Mouse (Mus musculus): ENCODE results near the gene Eya2.

Eya2 gene

GRCm38 (mm10) chr2:165716688-165717087, 121.9 kb downstream of the Eya2 start:
- no peak for DNase-seq (ENCODE audit: low spot score in 2 of 2)

GRCm38 (mm10) chr2:165717182-165718176, 122.6 kb downstream of the Eya2 start:
- no peak for DNase-seq (ENCODE audit: low spot score in 2 of 2)

DNA sequence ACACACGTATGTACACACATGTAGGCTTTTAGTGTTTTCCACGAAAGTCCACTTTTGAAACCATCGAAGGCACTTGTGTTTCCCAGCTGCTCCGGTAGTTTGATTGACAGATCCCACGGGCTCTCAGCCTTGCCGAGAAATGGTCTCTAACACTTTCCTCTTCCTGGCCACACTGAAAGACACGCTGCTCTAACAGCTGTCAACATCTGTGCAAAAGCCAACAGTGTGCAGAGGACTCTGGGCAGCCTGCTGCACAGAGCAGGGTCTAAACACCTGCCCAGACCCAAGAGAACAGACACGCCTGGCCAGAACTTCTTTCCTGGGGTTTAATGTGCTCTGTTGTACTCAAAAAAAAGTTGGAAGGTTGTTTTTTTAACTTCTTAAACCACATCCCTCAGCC, 124.5 kb downstream of the Eya2 start:
- no peak for DNase-seq (ENCODE audit: low spot score in 2 of 2)

DNA sequence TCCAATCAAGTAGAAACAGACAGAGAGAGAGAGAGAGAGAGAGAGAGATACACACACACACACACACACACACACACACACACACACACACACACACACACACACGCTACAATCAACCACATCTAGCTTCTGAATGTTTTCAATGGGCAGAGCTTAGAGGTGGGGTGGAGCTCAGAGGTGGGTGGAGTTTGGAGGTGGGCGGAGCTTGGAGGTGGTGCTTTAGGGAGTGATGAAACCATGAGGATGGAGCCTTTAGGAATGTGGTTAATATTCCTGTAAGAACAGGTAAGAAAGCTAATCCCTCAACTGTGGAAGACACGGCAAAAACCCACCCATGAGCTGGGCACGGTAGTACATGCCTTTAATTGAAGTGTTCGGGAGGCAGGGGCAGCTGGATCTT, 127.1 kb downstream of the Eya2 start:
- no peak for DNase-seq (ENCODE audit: low spot score in 2 of 2)

DNA sequence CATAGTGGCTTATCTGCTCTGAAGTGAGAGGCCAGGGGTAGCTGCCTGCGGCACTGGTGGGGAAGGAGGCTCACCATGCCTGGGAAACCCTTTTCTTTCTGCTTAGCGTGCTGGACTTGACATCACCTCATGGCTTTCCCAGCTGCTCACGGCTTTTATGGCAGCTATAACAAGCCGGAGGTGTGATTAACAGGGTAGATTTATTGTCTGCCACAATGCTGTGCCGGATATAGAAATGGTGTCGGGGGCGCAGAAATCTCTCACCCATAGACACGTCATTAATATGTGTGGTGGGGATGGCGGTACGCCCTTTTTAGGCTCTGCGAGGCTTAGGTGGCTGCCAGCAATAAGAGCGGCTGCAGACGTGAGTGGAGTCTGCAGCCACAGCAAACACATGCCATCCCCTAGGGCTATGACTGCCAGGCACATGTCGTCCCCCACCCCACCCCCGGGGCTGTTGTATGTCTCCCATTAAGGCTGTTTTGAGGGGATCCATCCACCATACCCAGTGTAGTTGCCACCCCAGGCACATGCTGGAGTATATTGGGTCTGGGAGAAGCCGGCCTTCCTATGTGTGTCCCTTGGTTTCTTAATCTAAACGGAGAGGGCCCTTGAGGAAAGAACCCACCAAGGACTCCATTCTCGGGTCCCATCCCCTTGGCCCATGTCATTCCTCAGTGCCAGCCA, 137.9 kb downstream of the Eya2 start:
- DNase-seq (ENCODE audit: low spot score in 2 of 2), result no peak

DNA sequence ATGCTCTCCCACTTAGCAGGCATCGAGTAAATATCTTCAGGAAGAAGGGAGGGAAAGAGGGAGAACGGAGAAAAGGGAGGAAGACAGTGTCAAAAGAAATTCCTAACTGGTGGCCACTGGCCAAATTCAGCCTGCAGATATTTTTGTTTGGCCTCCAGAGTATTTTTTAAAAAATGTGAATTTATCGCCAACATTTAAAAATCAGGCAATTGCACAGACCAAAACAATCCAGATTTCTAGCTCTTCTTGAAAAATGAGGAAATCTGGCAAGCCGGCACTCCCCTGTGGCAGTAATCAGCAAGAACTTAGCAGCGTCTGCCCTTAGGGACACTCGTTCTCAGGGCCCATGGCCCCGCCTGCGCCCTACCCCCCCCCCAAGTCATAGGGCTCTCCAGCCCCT, 138.9 kb downstream of the Eya2 start:
- no peak for DNase-seq (ENCODE audit: low spot score in 2 of 2)

DNA sequence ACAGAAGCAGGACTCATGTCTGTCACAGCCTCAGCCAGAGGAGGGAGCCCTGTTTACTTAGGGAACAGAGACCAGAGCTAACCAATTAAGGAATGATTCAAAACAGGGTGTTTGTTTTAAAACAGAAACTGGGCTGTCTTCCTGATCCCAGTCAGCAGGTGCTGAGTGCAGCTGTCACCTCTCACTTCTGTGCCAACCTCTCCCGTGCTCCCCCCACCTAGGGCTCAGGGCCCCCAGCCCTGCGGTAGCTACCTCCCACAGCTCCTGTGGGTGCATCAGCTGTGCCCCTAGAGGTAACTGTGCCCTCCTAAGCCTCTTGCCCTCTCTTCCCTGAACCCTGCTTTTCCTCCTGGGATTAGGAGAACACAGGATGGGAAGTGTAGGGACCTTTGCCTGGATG, 141.5 kb downstream of the Eya2 start:
- DNase-seq (ENCODE audit: low spot score in 2 of 2), result no peak

- no peak for DNase-seq (ENCODE audit: low spot score in 2 of 2)
These were observed 145.5 kb downstream of the Eya2 start for GRCm38 (mm10) chr2:165740381-165740780.

- no peak for DNase-seq (ENCODE audit: low spot score in 2 of 2)
These were observed 146.2 kb downstream of the Eya2 start for GRCm38 (mm10) chr2:165740982-165741381.

DNA sequence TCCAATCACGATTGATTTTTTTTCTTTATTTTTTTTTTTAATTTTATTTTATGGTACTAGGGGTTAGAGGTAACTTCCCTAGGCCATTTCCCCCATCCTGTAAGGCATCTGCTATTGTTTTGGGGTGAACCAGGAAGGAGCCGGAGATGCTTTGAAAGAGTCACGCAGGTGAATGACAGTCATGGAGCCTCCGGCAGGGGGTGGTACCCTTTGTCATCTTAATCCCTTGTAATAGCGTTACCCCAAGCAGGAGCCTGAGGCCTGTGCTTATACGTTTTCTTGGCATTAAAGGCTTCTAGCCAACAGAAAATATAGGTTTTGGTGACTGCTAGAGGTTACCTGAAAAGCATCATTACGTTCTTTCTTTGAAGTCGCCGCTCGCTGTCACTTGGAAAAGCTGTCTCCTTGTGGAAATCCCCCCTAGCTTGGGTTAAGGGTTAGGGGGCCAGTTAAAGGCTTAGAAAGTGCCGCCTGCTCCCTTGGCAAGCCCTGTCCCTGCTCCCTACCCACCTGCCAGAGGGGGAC, 146.8 kb downstream of the Eya2 start:
- no peak for DNase-seq (ENCODE audit: low spot score in 2 of 2)

DNA sequence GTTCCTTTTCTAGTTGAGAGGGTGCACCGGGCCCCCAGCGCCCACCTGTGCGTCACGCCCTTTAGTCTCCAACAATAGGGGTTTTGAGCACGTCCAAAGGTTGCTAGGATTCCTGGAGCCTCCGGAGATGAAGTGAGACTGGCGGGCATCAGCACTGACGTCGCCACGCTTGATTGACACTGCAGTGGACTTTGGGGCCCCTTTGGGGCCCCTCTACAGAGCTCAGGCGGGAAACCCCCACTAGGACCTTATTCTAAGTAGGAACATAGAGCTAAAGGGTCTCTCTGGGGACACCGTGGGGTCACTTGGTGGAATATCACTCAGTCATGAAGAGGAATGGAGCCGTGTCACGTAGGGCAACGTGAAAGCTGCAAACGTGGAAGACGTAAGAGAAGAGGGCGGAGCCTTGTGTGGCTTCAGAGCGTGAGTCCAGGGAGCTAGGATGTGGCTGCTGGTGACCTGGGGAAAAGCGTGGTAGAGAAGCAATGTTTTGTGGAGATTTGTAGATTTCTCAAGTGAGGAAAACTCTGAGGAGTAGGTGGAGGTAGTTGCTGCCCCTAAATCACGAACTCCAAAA, 147.5 kb downstream of the Eya2 start:
- no peak for DNase-seq (ENCODE audit: low spot score in 2 of 2)

DNA sequence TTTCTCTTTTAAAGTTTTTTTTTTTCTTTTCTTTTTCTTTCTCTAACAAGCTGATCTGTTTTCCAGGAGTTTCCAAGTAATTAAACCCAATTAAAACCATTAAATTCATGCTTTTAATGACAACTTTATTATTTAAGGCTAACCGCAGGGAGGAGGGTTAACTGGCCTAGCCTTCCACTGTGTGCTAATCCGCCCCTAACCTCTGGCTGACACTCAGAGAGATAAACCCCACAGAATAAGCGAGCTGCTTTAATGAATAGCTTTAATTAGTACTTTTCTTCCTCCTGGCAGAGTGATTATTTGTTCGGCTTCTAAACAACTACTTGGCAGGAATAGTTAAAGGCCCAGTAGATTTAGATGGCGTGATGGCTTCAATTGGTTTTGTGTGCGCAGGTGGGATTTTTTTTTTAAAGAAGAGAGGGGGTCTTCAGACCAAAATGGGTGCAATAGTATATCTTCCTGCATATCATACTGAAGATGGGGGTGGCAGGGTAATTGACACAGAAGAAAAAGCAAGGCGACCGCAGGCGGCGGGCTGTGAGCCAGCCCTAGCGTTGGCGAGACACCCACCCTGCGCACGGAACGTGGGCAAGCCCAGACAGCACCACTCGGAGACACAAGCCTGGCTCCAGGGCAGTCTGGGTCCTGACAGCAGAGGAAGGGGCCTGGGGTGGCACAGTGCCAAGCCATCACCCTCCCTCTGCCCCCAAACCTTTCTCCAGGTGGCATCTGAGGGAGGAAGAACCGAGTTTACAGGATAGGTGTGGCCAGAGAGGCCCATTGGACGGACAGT, 150.7 kb downstream of the Eya2 start:
- no peak for DNase-seq (ENCODE audit: low spot score in 2 of 2)

DNA sequence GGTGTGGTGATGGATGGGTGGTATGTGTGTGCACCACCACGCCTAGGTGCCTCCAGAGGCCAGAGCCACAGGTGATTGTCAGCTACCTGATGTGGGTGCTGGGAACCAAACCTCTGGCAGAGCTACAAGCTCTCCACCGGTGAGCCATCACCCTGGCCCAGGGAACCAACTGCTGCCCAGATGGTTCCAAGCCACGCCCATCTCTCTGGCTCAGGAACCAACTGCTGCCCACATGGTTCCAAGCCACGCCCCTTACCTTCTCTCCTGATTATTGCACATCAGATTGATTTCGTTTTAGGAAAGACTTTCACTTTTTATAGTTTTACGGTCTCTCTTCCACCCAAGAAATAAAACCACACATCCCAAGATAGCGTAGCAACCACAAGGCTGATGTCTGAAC, 153.1 kb downstream of the Eya2 start:
- DNase-seq (ENCODE audit: low spot score in 2 of 2), result no peak

DNA sequence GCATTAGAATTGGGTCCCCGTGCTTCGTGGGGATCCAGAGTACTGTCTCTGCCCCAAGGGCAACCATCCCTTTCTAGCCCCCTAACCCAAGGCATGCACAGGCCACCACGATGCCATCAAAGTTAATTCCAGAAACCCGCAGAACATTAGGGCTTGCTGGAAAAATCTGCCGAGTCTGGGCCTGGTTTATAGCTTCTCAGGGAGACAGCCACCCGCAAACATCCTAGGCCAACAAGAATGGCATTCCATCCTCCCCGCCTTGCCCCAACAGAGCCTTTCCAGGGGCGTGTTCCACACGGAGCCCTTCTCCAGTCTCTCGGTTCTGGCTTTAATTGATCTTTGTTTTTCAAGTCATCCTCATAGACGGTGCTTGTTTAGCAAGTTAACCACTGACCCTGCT, 153.6 kb downstream of the Eya2 start:
- DNase-seq (ENCODE audit: low spot score in 2 of 2), result no peak

- no peak for DNase-seq (ENCODE audit: low spot score in 2 of 2)
These were observed 156.2 kb downstream of the Eya2 start for GRCm38 (mm10) chr2:165751068-165751467.

DNA sequence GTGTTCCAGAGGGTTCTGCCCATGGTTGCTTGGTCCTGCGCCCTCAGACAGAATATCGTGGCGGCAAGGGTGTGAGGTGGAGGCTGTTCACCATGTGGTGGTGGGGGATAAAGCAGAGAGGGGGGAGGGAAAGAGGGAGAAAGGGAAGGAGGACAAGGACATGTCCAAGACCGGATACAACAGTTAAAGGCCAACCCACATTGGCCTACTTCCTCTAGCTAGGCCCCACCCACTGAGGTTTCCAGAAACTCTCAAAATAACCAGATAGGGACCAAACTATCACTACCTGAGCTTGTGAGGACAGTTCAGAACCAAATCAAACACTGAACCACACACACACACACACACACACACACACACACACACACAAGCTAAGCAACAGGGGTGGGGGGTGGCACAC, 157.9 kb downstream of the Eya2 start:
- DNase-seq (ENCODE audit: low spot score in 2 of 2), result no peak

DNA sequence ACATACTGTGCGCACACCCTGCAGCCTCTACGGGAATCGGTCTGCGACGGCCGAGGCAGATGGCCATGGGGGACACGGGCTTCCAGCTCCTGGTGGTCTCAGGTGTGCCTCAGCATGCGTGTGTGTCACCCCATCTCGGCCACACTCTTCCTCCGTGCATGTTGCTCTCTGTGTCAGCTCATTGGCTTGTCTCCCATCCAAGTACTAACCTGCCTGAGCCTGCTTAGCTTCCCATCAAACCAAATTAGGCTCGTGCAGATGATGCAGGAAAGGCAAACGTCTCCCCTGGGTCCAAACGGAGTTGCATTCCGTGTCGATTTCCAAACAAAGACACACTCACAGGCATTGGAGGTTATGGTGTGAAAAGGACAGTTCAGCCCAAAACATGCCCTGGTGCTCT, 163.0 kb downstream of the Eya2 start:
- DNase-seq (ENCODE audit: low spot score in 2 of 2), result no peak

DNA sequence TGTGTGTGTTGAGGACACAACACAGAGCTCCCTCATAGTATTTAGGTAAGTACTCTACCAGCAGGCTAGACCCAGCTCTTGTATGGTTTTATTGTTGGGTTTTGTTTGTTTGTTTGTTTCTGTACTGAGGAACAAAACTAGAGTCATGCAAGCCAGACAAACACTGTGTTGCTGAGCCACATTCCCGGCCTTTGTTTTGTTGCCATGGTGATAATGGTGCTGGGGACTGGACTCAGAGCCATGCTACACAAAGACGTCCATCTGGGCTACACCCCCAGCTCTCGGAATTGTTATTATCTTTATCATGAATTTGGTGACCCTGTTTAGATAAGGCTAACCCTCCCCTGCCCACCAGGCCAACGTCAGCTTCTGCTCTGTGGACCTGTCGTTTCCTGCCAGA, 163.7 kb downstream of the Eya2 start:
- no peak for DNase-seq (ENCODE audit: low spot score in 2 of 2)

DNA sequence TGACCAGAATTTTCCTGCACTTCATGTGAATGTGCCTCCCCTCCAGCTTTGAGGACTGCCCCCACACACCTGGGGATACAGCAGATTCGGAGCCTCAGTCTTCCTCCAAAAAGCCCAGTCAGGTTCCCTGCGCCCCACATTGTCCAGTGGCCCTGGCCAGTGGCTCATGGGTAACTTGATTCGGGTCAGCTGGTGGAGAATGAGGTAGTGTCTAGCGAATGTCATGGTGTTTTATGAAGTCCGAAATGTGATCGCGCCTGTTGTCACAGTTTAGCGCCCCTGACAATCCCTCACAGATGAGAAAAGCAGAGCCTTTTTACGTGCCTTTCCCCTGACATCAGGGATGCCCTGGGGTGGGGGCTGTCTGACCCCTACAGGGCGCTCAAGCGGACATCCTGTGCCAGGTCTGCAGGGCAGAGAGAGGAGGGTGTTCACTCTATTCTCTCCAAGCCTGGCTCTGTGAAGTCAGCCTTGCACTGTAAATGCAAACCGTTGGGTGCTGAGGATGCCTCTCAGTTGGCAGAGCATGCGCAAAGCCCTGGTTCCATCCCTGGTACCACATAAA, 164.7 kb downstream of the Eya2 start:
- DNase-seq (ENCODE audit: low spot score in 2 of 2), result no peak

DNA sequence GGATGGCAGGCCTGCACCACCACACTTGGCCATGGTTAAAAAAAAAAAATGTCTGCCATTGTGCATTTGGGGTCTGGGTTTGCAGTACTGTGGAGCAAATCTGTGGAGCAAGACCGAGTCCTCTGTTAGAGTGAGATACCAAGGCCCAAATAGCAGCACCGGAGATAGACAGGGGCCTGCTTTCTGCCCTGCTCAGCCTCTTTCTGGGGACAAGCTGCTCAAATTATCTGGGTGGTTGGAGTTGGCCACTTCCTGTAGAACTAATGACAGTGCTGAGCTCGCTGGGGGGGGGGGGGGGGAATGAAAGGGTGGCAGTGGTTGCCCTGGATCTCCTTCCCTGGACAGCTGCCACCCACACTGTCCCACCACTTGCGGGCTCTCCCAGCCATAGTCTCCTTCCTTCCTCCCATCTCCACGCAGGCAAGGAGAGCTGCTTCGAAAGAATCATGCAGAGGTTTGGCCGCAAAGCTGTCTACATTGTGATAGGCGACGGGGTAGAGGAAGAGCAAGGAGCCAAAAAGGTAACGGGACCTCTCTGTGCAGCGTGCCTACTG, 174.1 kb downstream of the Eya2 start:
- no peak for DNase-seq (ENCODE audit: low spot score in 2 of 2)

DNA sequence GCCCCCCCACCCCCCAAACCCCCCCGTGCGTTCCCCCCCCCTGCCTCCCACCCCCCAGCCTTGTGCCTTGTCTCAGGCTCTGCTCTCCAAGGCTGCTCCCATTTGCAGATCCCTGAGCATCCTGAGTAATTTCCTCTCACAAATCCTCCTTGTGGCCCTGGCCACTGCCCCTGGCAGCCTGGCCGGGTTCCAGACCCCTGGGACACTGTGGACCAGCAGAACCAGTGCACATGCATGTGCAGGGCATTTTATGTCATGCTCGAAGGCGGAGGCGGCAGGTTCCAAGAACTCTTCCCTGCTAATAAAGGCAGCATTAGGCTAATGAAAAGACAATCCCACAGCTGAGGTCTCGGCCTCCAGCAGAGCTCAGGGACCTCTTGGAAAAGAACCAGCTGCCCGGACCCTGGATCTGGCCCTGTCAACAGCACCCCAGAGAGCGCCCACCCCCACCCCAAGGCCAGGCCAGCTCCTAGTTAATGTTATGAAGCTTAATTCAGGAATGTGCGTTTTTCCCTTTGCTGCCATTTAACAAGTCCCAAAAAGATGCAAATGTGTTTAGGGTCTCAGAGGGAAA, 174.6 kb downstream of the Eya2 start:
- DNase-seq (ENCODE audit: low spot score in 2 of 2), result no peak
